Mouse (Mus musculus) neural tube, embryonic 14.5 days (tissue): ENCODE measurements at regions not wholly inside any gene's neighbourhood (a gene's known extent, or its start where the extent isn't known, plus 50 kb on each side); places are given as distances from the start of the nearest gene placed in this dataset.

ENCODE experiments used
- ATAC-seq: fragments of 200-750 bp; cut with Nextera tagmentation; 2 replicates; pipeline ENCODE4 v1.8.0; 2017; ENCODE audit warnings: low read depth, mild to moderate bottlenecking, moderate TSS enrichment, moderate library complexity
- H3K27ac ChIP-seq: fragments of 300-500 bp; sonication (generic); 2 replicates; pipeline ENCODE4 v1.5.1; 2014; ENCODE audit warnings: low read depth, mild to moderate bottlenecking, control low read depth, low read length, moderate library complexity, mixed read lengths
- H3K27me3 ChIP-seq: fragments of 300-500 bp; sonication (generic); 2 replicates; pipeline ENCODE4 v1.6.1; 2014; ENCODE audit warnings: low read length; ENCODE audit not compliant: control insufficient read depth, insufficient read depth
- H3K36me3 ChIP-seq: fragments of 300-500 bp; sonication (generic); 2 replicates; pipeline ENCODE4 v1.6.1; 2014; ENCODE audit warnings: low read length, mixed read lengths; ENCODE audit not compliant: control insufficient read depth, insufficient read depth
- H3K4me1 ChIP-seq: fragments of 300-500 bp; sonication (generic); 2 replicates; pipeline ENCODE4 v1.6.1; 2014; ENCODE audit warnings: low read length; ENCODE audit not compliant: control insufficient read depth, insufficient read depth
- H3K4me2 ChIP-seq: fragments of 300-500 bp; sonication (generic); 2 replicates; pipeline ENCODE4 v1.6.1; 2014; ENCODE audit warnings: mild to moderate bottlenecking, low read depth, low read length, control low read depth
- H3K4me3 ChIP-seq: fragments of 300-500 bp; sonication (generic); 2 replicates; pipeline ENCODE4 v1.5.1; 2014; ENCODE audit warnings: low read depth, low read length, control low read depth, mixed read lengths
- H3K9ac ChIP-seq: fragments of 300-500 bp; sonication (generic); replicated peaks from 2 replicates; pipeline ENCODE4 v1.6.1; 2014; ENCODE audit warnings: low read depth, mild to moderate bottlenecking, control low read depth, low read length, mixed read lengths
- H3K9me3 ChIP-seq: fragments of 300-500 bp; sonication (generic); 2 replicates; pipeline ENCODE4 v1.6.1; 2016; ENCODE audit warnings: low read length; ENCODE audit not compliant: control insufficient read depth
- WGBS: fragments of 180-500 bp; shearing (Covaris S2); extraction: QIAGEN DNeasy Blood & Tissue Kit; methylation state at CpG from one replicate; pipeline ENCODE4 v1.1.7; 2014; 5-methylcytosine and 5-hydroxymethylcytosine counted together

DNA sequence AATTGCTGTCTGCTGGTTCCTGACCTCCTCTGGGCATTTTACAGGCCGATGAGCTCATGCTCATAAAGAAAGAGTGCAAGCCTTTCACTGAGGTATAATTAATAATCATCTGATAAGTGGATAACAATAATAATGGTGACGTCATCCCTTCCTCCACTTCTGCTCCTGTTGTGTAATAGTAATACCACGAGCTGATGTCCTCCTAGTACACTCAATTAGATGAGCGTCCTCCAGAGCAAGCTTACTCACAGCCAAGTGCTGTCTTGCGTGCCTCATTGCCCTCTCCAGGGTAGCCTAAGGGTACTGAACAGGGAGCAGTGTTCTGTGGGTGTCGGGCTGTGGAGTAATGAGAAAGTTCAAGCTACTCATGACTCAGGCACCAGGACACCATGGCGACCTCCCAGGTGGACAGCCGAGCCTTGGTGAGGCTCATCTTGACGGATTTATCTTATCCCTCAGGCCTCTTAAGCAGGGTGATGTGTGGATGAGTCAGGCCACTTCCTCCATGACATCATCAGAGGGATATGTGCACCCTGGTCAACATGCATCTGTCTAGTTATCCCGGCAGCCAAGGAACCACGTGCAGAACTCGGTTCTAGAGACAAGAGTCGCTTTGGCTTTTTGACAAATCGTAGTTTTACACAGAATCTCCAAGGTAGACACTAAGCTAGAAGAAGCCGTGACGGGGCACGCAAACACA, 135.9 kb upstream of the Tsc22d1 start:
- 85% methylated on average over 17 of the region's 17 CpGs for WGBS
- H3K4me1 ChIP-seq: no peaks in the 10 kb centered on the region
- no peak for ATAC-seq
- H3K4me3 ChIP-seq: no peak overlapping the region
- H3K36me3 ChIP-seq: no peaks in the 10 kb centered on the region
- no peak overlapping the region for H3K9ac ChIP-seq
- no peak overlapping the region for H3K4me2 ChIP-seq
- H3K9me3 ChIP-seq: no peaks in the 10 kb centered on the region
- no peaks in the 10 kb centered on the region for H3K27me3 ChIP-seq
- no peak overlapping the region for H3K27ac ChIP-seq

DNA sequence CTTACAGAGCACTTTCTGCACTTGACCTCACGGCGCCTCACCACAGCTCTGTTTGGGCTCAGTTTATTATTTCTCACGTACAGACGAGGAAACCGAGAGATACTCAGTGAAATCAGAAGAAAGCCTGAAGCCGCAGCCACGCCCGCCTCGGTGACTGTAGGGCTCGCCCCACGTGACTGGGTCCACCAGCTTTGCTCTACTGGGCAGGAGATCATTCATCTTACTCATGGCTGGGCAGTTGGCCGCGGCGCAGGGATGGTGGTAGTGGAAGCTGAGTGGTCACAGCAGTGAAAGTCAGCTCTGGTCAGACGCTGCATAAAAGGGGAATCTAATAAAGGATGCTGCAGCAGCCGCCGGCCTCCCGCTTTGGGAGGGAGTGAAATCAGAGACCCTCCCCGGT, 135.2 kb upstream of the Tsc22d1 start:
- Histone ChIP-seq H3K4me2 (no peak overlapping the region), H3K36me3 (no peaks in the 10 kb centered on the region)
- 87% methylated on average over 19 of the region's 19 CpGs for WGBS

DNA sequence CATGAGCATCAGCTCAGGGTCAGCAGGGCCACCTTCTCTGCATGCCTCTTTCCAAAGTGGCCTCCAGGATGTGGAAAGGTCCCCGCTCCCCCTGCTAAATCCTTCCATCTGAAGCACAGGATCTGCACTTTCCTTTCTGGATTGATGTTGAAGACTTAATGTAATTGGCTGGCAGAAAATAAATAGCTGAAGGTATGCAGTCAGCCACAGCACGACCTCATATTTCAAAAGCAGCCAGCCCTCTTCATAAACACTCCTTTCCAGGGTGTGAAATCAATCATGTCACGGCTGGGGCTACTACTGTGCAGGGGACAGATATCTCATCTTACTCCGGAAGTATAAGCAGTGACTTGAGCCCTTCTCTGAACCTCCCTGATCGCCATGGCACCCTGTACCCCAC, 132.9 kb upstream of the Tsc22d1 start:
- no peak overlapping the region for H3K27ac ChIP-seq
- no peaks in the 10 kb centered on the region for H3K27me3 ChIP-seq
- no peak overlapping the region for H3K4me3 ChIP-seq
- H3K9ac ChIP-seq: no peak overlapping the region
- 23% methylated on average over 5 of the region's 5 CpGs for WGBS
- no peaks in the 10 kb centered on the region for H3K4me1 ChIP-seq
- no peak for ATAC-seq
- no peak overlapping the region for H3K4me2 ChIP-seq
- H3K9me3 ChIP-seq: no peaks in the 10 kb centered on the region
- H3K36me3 ChIP-seq: no peaks in the 10 kb centered on the region

More for the DNA sequence above, 135.2 kb upstream of the Tsc22d1 start:
- no peaks in the 10 kb centered on the region for H3K9me3 ChIP-seq
- H3K27ac ChIP-seq: no peak overlapping the region
- no peaks in the 10 kb centered on the region for H3K4me1 ChIP-seq
- no peak for ATAC-seq
- no peak overlapping the region for H3K9ac ChIP-seq
- H3K4me3 ChIP-seq: no peak overlapping the region
- no peaks in the 10 kb centered on the region for H3K27me3 ChIP-seq

DNA sequence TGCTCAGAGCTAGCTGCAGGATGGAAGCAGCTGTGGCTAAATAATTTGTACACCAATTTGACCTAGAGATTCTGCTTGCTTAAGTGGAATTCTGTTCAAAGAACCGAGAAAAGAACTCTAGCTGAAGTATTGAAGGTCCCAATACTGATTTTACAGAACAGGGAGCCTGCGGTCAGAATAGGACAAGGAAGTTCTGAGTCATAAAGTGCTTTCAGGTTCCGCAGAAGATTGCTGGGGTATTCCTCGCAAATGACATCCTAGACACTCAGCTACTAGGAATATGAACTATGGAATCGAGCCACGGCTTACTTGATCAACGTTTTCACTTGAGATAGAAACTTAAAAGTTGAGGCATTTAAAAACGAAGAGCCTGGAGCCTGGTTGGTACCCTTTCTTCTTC, 127.0 kb upstream of the Tsc22d1 start:
- no peak overlapping the region for H3K4me2 ChIP-seq
- H3K27me3 ChIP-seq: no peaks in the 10 kb centered on the region
- ATAC-seq: no peak
- H3K36me3 ChIP-seq: no peaks in the 10 kb centered on the region
- H3K9me3 ChIP-seq: no peaks in the 10 kb centered on the region
- no peak overlapping the region for H3K9ac ChIP-seq
- H3K4me1 ChIP-seq: no peaks in the 10 kb centered on the region
- 93% methylated on average over 8 of the region's 8 CpGs for WGBS
- H3K4me3 ChIP-seq: no peak overlapping the region
- no peak overlapping the region for H3K27ac ChIP-seq

DNA sequence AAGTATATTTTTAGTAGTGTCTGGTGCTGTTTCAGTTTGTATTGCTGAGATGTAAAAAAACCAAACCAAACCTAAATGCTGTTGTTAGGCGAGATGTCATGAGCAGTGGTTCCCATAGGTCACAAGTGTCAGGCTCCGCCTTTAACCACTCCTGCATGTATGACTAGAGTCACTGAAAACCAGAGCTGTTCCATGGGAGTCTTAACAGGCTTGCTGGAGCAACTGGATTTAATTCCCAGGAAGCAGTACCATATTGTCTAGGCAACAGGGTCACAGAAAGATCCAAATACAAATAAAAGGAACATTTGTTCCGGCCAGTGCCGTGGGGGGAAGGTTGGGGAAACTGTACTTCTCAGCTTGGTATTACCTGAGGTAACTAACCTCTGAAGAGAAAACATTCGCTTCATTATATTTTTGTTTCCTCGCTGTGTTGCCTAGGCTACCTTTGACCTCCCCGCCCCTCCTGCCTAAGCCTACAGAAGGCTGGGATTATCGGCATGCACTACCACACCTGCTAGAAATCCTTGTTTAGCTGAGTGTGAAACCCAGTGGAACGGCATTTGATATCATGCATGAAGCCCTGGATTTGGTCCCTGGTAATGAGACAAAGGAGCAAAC, 124.3 kb upstream of the Tsc22d1 start:
- WGBS: 58% methylated on average over 9 of the region's 9 CpGs

DNA sequence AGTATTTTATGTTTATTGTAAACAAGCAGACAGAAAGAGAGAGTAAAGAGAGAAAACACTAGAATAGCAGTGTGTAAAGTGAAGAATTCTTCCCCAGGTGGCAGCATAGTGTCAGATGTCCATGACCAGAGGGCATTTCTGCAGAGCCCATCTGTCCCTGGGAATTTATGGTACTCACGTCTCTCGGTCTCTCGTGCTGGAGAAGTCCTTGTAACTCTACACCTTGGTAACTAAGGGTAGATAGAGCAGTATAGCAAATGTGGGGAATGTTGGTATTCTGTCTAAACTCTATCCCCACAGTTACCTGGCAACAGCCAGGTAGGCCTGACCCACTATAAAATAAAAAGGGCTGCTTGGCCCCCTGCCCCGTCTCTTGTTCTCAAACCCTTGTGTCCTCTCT, 122.5 kb upstream of the Tsc22d1 start:
- 49% methylated on average over 4 of the region's 4 CpGs for WGBS
- no peaks in the 10 kb centered on the region for H3K27me3 ChIP-seq
- H3K9me3 ChIP-seq: no peaks in the 10 kb centered on the region
- no peak overlapping the region for H3K9ac ChIP-seq
- ATAC-seq: no peak
- H3K4me1 ChIP-seq: no peaks in the 10 kb centered on the region
- H3K36me3 ChIP-seq: no peaks in the 10 kb centered on the region
- no peak overlapping the region for H3K4me3 ChIP-seq
- no peak overlapping the region for H3K27ac ChIP-seq
- H3K4me2 ChIP-seq: no peak overlapping the region

More for the DNA sequence above, 124.3 kb upstream of the Tsc22d1 start:
- no peaks in the 10 kb centered on the region for H3K9me3 ChIP-seq
- H3K36me3 ChIP-seq: no peaks in the 10 kb centered on the region
- no peak overlapping the region for H3K27ac ChIP-seq
- ATAC-seq: no peak
- H3K4me1 ChIP-seq: no peaks in the 10 kb centered on the region
- H3K4me3 ChIP-seq: no peak overlapping the region
- no peak overlapping the region for H3K9ac ChIP-seq
- no peak overlapping the region for H3K4me2 ChIP-seq
- no peaks in the 10 kb centered on the region for H3K27me3 ChIP-seq

DNA sequence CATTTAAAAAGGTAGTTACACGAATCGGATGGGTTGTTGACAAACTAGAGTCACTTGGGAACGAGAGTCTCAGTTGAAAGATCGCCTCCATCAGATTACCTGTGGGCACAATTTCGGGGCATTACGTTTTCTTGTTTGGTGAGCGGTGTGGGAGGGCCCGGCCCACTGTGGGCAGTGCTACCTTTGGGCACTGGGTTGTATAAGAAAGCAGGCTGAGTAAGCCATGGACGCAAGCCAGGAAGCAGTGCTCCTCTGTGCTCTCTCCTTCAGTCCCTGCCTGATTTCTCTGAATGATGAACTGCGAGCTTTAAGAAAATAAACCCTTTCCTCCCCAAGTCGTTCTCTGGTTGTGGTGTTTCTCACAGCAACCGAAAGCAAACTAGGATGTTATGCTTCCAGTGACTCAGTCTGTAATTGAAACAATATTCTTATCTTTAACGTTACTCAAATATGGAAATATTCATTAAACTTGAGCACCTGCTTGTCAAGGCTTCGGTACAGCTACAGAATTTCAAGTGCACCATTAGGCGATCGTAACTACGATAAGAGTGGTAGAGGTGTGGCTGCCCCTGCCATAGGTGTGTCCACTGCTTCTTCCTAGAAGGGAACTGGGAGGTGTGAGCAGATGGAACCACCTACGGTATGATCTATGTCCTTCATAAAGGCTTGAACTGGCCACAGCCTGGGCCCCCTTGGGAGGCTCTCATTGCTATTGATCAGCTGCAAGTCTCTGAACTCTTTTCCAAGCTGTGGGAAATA, 119.2 kb upstream of the Tsc22d1 start:
- WGBS: 92% methylated on average over 18 of the region's 18 CpGs
- Histone ChIP-seq H3K27me3 (no peaks in the 10 kb centered on the region), H3K27ac (no peak overlapping the region), H3K4me3 (no peak overlapping the region), H3K4me1 (no peaks in the 10 kb centered on the region), H3K4me2 (no peak overlapping the region), H3K36me3 (no peaks in the 10 kb centered on the region), H3K9me3 (no peaks in the 10 kb centered on the region), H3K9ac (no peak overlapping the region)
- no peak for ATAC-seq

DNA sequence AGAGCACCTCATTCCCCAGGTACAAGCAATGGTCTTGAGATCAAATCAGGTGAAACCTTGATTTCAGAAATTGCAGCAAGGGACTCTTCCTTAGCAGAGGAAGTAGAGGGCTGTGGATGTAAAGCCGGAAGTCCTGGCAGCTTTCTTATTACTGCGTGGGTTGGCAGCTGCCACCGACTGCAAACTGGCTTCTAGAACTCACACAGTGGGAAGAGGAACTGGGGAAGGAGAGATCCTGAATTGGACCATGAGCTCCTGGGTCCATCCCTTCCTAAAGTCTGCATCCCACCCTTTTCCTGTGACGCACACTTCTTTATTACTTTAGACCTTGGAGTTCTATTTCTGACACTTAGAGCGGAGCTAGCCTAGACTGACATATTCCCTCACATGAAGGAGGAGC, 116.9 kb upstream of the Tsc22d1 start:
- Histone ChIP-seq H3K36me3 (no peaks in the 10 kb centered on the region), H3K9ac (no peak overlapping the region), H3K4me3 (no peak overlapping the region), H3K4me1 (no peaks in the 10 kb centered on the region), H3K4me2 (no peak overlapping the region), H3K9me3 (no peaks in the 10 kb centered on the region), H3K27me3 (no peaks in the 10 kb centered on the region), H3K27ac (no peak overlapping the region)
- ATAC-seq: no peak
- WGBS: 94% methylated on average over 5 of the region's 5 CpGs

DNA sequence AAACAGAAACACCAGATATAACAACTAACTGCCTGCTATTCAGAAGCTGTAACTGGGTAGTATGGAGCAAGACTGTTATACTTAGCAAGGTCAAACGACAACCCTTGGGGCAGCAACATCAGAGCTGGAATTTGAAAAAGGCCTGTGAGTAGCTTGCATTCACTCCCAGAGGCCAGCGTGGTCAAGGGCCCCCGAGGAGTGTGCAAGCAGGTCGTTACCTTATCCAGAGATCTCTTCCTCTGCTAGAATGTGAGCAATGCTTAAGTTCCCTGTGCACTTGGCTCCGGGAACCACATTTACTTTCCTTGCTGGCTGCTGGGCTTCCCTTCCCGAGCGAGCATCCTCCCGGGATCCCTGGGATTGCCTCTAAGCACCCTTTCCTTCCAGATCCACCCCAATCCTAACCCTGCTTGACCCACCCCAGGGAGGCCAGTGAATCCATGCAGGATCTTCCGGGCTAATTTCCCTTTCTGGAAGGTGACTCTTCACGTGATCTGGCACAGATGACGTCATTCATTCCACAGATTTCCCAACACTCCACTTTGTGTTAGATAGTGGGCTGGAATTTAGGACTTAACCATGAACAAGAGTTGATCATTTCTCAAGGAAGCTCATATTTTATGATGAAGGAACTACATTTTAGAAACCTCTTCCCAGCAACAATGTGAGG, 112.3 kb upstream of the Tsc22d1 start:
- H3K4me1 ChIP-seq: no peaks in the 10 kb centered on the region
- no peak overlapping the region for H3K4me2 ChIP-seq
- WGBS: 83% methylated on average over 11 of the region's 11 CpGs
- H3K27me3 ChIP-seq: no peaks in the 10 kb centered on the region
- H3K9ac ChIP-seq: no peak overlapping the region
- no peaks in the 10 kb centered on the region for H3K9me3 ChIP-seq
- H3K4me3 ChIP-seq: no peak overlapping the region
- no peaks in the 10 kb centered on the region for H3K36me3 ChIP-seq
- ATAC-seq: no peak
- no peak overlapping the region for H3K27ac ChIP-seq
